Mouse (Mus musculus) lung, postnatal 36 days (tissue): ENCODE data around the gene Vasp.
A peak's percentile ranks its signal among the peaks of the same experiment; 100 is the strongest.

Experiments used
- DNase-seq: peaks from one replicate; pipeline ENCODE4 v3.0.0; 2022; ENCODE audit warnings: mixed read lengths

Gene Vasp

DNA sequence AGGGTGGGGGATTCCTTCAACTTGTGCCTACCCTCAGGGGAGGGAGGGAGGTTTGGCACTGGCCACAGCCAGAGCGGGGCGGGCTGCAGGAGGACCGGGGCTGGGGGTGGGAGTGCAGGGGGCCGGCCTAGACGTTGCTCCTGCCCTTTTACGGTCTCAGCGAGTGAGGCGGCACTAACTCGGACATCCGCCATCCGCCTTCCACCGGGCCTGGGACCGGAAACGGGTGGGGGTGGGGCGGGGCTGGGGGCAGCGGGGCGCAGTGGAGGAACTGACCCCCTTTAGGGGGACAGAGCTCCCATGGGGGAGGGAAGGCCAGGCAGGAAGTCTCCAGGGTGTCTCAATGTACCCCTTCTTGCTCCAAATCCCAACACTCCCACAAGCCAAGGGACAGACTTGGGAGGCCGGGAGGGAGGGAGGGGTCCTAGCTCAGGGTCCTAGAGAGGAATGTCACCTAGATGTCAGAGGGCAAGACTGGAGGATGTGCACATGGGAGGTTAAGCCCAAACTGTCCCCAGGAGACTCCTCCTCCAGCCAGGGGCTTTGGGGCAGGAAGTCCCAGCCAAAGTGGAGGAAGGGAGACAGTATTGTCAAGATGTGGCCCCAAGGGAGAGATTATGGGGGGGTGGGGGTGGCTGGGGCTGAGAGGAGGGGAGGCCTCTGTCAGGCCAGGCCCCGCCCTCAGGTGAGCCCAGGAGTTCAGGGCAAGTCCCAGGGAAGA, 1.7 kb downstream of the Vasp start:
- DNase-seq, result peak; percentile 85

DNA sequence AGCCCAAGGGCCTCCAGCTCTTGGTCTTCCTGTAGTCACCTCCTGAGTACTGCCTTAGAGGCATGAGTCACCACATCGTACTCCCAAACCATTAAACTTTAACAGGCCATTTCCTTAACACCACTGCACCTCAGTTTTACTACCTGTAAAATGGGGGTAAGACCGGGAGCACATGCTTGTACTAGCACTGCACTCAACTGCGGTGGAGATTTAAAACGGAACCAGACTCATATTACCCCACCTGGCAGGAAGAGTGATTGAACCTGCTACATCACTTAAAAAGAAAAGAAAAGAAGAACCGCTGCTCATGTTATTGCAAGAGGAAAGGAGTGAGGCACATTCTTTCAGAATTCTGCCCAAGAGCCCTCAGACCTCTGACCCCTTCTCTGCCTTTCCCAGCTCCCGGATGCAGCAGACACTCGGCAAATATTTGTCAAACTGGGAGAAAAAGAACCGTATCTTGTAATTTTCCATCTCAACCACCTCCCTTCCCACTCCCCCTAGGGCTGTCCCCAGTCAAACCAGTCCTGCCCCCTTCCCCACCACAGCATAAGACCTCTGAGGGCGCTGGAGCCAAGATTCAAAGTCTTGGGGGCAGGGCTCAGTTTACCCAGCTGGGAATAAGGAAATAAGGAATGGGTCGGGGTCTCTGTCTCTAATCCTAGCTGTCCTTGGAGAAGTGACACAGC, 2.5 kb downstream of the Vasp start:
- peak; percentile 72 for DNase-seq

- DNase-seq, result peak; percentile 70
Observed at GRCm38 (mm10) chr7:19267051-19267450, 4.6 kb downstream of the Vasp start.

DNA sequence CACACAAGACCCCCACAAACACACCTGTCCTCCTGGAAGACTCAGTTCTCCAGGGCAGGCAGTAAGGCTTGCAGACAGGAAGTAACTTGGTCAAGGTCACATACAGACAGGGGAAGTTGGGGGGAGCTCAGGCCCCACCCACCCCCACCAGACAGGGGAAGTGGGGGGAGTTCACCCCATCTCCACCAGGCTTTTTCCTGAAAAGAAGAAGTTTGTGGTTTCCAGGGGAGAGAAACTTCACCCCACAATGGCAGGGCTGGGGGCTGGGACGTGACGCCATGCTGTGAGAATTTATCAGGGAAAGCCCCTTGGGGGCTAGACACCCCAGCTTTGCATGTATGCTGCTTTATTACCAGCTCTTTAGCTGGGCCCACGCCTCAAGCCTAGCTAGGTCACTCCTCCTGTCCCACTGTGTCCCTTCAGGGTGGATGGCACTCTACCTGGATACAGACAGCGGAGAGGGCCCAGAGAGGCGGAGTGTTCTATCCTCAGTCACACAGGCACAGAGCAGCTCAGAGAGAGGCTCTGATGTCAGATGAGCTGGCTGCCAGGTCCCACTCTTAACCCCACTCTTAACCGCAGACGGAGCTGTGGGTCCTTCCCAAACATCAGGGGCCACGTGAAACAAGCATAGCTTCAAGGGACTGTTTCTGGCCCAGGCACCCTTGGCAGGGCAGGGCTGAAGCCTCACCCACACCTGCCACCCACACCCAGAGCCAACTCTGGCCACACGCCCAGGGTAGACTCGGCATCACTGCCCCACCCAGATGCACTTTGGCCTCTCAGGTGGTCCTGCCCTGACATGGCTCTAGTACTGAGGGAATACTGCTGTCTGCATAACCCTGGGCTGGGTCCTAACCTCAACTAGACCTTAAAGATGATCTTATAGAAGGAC, 5.4 kb downstream of the Vasp start:
- peak; percentile 65 for DNase-seq

DNA sequence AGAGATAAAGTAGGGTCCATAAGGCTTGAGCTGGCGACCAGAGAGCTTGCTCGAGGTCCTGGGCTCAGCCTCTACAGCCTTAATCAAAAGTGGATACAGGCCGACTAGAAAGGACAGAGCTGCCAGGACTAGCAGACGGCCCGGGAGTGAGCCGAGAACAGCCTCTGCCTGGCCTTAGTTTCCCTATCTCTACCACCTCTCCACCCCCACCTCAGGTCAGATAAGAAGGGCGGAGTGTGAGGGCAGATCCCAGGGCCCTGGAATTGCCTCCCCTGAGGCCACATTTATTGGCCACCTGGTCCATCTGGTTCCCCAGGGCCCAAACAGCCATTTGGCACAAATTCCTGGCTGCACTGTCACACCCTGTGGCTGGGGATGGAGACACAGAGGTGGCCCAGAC, 6.5 kb downstream of the Vasp start:
- DNase-seq, result no peak

DNA sequence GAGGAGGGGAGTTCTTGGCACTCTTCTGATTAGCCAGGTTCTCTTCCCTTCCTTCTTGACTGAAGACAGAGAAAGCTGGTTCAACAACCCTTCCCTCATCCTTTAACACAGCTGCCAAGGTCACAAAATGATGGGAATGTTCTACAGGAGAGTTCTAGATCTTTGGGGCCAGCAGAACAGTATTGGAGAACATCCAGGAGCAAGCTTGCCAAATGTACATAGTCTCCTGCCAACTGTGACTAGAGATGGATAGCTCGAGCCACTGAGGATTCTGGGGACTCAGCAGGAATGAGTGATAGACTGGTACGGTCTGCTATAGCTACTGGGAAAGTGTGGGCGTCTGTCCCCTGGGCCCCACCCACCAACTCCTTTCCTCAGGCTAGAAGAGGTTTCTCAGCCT, 13.3 kb downstream of the Vasp start:
- no peak for DNase-seq

- peak; percentile 94 for DNase-seq
Observed at GRCm38 (mm10) chr7:19257390-19258022, 14.1 kb downstream of the Vasp start.

GRCm38 (mm10) chr7:19256567-19256966, 15.1 kb downstream of the Vasp start:
- peak; percentile 38 for DNase-seq

- DNase-seq, result no peak
Observed at GRCm38 (mm10) chr7:19255395-19255794, 16.2 kb downstream of the Vasp start.

DNA sequence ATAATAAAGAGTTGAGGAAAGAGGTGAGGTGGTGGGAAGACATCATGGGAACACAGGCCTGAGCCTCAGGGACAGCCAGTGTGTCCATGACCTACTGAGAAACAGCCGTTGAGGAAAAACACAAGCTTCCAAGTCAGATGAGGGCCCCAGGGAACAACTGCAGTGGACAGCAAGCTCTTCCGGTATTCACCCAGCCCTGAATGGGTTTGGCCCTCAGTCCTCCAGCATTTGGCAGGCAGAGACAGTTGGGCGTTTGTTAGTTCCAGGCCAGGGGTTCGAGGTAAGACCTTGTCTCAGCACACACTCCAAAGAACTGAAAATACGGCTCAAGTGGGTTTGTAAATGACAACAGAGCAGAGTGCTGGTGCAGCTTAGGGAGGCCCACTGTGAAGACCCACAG, 18.2 kb downstream of the Vasp start:
- no peak for DNase-seq

- no peak for DNase-seq
Observed at GRCm38 (mm10) chr7:19252078-19252477, 19.5 kb downstream of the Vasp start.

GRCm38 (mm10) chr7:19247511-19247910, 24.1 kb downstream of the Vasp start:
- DNase-seq, result no peak

DNA sequence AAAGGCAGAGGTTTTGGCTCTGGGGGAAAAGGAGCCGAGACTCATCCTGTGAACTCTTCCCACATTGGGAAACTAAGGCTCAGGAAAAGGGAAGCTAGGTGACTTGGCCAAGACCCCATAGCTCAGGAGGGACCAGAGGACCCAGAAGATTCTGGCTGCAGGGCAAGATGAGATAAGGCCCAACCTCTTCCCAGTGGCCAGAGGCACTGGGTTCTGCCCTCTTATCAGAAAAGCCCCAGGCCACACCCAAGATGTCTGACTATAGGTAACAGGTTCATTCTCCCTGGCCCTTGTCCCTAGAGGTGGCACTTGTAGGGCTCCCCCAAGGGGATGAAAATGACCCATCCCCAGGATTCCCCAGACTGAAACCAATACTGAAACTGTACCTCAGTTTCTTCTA, 24.8 kb downstream of the Vasp start:
- DNase-seq, result no peak

- no peak for DNase-seq
Observed at GRCm38 (mm10) chr7:19245083-19245482, 26.5 kb downstream of the Vasp start.

DNA sequence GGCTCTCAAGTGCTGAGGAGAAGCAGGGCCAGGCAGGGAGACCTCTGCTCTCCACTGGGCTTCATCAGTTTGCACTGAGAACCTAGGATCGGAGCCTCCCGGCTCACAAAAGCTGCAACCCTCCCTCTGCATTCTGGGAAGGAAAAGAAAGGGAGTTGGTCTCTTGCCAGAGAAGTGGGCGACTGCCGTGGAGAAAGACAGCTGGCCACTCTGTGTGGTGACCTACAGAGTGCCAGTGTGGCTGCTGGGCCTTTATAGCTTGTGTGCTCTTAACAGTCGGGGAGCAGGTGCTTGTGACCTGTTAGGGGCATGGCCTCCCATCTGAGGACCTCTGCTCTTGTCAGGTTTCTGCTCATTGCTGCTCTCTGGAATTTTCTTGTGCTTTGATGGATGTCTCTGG, 27.8 kb downstream of the Vasp start:
- DNase-seq, result no peak

GRCm38 (mm10) chr7:19242005-19242404, 29.6 kb downstream of the Vasp start:
- no peak for DNase-seq

DNA sequence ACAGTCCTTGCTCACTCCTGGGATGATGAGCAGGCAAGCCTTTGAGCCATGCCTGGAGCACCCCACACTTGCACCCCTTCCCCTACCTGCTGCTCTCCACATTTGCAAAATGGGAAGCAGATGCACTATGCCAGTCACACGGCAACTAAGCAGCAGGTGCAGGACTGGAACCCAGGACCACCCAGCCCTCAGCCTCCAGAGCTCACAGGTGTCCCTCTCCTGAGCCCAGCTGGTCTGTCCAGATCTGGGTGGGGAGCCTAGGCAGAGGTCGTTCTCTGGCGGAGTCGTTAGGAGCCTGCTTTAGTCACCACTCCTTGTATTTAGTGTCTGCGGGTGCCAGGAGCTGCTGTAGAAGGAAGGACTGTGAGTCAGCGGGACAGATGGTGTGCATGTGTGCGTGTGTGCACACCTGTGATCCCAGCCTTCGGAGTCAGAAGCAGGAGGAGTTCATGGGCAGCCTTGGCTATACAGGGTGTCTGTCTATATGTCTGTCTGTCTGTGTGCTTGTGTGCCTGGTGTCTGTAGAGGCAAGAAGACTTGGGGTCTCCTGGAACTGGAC, 30.6 kb downstream of the Vasp start:
- DNase-seq, result no peak

DNA sequence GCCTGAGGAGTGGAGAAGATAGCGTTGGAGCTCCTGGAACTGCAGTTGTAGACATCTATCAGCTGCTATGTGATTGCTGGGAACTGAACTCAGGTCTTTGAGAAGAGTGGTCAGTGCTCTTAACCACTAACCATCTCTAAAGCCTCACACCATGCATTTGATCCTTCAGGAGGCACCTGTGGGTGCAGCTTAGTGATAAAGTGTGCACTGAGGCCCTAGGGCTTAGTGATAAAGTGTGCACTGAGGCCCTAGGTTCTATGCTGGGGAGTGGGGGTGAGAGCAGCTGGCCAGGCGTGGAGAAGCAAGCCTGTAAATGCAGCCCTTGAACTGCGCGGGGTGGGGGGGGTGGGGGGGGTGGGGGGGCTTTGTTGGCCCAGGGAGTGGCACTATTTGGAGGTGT, 31.6 kb downstream of the Vasp start:
- no peak for DNase-seq

GRCm38 (mm10) chr7:19239423-19239822, 32.2 kb downstream of the Vasp start:
- peak; percentile 96 for DNase-seq

DNA sequence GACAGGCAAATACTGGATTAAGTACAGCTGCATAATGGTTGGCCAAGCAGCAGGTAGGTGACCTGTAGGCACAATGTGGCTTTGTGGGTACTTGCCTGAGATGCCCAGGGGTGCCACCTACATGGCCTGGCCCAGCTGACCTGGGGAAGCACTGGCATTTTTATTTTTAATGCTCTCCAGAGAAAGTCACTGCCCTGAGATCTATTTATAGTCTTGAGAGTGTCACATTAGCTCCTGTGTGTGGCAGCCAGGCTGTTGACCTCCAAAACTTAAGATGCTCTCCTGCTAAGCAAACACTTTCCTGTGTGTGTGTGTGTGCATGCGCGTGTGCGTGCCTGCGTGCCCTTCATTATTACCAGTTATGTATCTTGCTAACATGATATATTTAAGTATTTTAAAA, 33.3 kb downstream of the Vasp start:
- DNase-seq, result peak; percentile 71

- DNase-seq, result no peak
Observed at GRCm38 (mm10) chr7:19236411-19236810, 35.2 kb downstream of the Vasp start.

DNA sequence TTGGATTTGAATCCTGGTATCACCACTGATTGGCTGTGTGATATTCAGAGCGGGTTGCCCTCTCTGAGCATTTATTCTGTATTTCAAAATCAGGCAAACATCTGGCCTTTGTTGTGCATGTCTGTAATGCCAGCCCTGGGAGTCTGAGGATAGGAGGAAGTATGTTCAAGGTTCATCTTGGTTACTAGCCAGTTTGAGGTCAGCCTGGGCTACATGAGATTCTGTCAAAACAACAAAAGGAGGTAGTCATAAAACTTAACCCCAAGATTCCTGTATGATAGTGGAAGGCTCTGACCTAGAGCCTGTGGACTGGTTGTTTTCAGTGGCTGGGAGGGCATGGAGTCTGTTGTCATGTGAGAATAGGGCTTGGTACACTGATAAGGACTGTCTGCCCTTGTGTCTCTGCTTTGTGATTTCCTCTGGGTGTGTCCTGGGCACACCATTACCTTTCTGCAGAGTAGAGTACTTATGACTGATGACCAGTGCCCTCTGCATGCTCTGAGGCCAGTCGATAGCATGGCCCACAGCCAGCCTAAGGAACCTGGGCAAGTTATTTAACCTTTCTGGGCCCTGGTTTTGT, 36.4 kb downstream of the Vasp start:
- no peak for DNase-seq
